Mouse (Mus musculus): Measurements from ENCODE around the gene Ttc27.

Gene Ttc27

GRCm38 (mm10) chr17:74819711-74820110, 102.2 kb downstream of the Ttc27 start:
- H3K27me3 ChIP-seq (ENCODE audit: insufficient read depth, low read length): no peaks in the 10 kb centered on the region
- H3K4me1 ChIP-seq (replicated peaks; ENCODE audit: low read depth, low read length): no peaks in the 10 kb centered on the region
- H3K4me3 ChIP-seq (replicated peaks; ENCODE audit: low read length): no peak overlapping the region
- no peak for TF ChIP-seq CTCF (conservative IDR thresholded peaks at IDR 0.05; ENCODE audit: low read length)
- TF ChIP-seq NANOG (IDR thresholded peaks at IDR 0.05; ENCODE audit: borderline replicate concordance, low read length): no peak
- no peak for TF ChIP-seq POU5F1 (IDR thresholded peaks at IDR 0.05; ENCODE audit: borderline replicate concordance, low read length)
- 0 out of 2 replicates have a peak, but pooled peaks cover 3% of the 10 kb centered on the region for H3K36me3 ChIP-seq (ENCODE audit: insufficient read depth, low read length)
- no peaks in the 10 kb centered on the region for H3K9me3 ChIP-seq (ENCODE audit: low read length)

GRCm38 (mm10) chr17:74830851-74831250, 113.3 kb downstream of the Ttc27 start:
- TF ChIP-seq CTCF (conservative IDR thresholded peaks at IDR 0.05; ENCODE audit: low read length): no peak
- TF ChIP-seq NANOG (IDR thresholded peaks at IDR 0.05; ENCODE audit: borderline replicate concordance, low read length): no peak
- TF ChIP-seq POU5F1 (IDR thresholded peaks at IDR 0.05; ENCODE audit: borderline replicate concordance, low read length): no peak
- H3K36me3 ChIP-seq (ENCODE audit: insufficient read depth, low read length): no peaks in the 10 kb centered on the region
- H3K4me3 ChIP-seq (replicated peaks; ENCODE audit: low read length): no peak overlapping the region
- H3K9me3 ChIP-seq (ENCODE audit: low read length): no peaks in the 10 kb centered on the region
- H3K4me1 ChIP-seq (replicated peaks; ENCODE audit: low read depth, low read length): no peaks in the 10 kb centered on the region
- H3K27me3 ChIP-seq (ENCODE audit: insufficient read depth, low read length): no peaks in the 10 kb centered on the region

- Histone ChIP-seq H3K36me3 (ENCODE audit: insufficient read depth, low read length) (peaks cover 22% of the 10 kb centered on the region), H3K27me3 (ENCODE audit: insufficient read depth, low read length) (no peaks in the 10 kb centered on the region), H3K4me1 (replicated peaks; ENCODE audit: low read depth, low read length) (peaks cover 8% of the 10 kb centered on the region), H3K4me3 (replicated peaks; ENCODE audit: low read length) (no peak overlapping the region), H3K9me3 (ENCODE audit: low read length) (no peaks in the 10 kb centered on the region)
- TF ChIP-seq NANOG (IDR thresholded peaks at IDR 0.05; ENCODE audit: borderline replicate concordance, low read length) (no peak), CTCF (conservative IDR thresholded peaks at IDR 0.05; ENCODE audit: low read length) (no peak), POU5F1 (IDR thresholded peaks at IDR 0.05; ENCODE audit: borderline replicate concordance, low read length) (no peak)
Measured at GRCm38 (mm10) chr17:74841721-74842120, 124.2 kb downstream of the Ttc27 start.

DNA sequence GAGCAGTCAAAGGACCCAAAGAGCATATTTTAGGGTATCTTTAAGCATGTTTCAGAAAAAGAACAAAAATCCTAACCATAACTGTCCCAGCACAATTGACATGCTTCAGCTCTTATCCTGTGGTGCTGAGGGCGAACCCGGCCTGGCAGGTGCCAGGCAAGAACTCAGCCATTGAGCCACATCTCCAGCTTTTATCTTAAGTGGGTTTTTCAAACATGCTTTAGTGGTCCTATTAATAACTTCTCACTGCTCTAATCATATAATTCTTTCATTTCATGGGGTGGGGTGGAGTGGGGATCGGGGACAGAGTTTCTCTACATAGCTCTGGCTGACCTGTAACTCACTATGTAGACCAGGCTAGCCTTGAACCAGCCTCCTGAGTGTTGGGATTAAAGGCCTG, 125.1 kb downstream of the Ttc27 start:
- H3K9me3 ChIP-seq (ENCODE audit: low read length): no peaks in the 10 kb centered on the region
- TF ChIP-seq NANOG (IDR thresholded peaks at IDR 0.05; ENCODE audit: borderline replicate concordance, low read length) (no peak), POU5F1 (IDR thresholded peaks at IDR 0.05; ENCODE audit: borderline replicate concordance, low read length) (no peak), CTCF (conservative IDR thresholded peaks at IDR 0.05; ENCODE audit: low read length) (no peak)

GRCm38 (mm10) chr17:74843486-74843885, 126.0 kb downstream of the Ttc27 start:
- no peak overlapping the region for H3K4me3 ChIP-seq (replicated peaks; ENCODE audit: low read length)

More for the DNA sequence above, 125.1 kb downstream of the Ttc27 start:
- H3K4me1 ChIP-seq (replicated peaks; ENCODE audit: low read depth, low read length): peaks cover 8% of the 10 kb centered on the region
- no peak overlapping the region for H3K4me3 ChIP-seq (replicated peaks; ENCODE audit: low read length)
- H3K36me3 ChIP-seq (ENCODE audit: insufficient read depth, low read length): peaks cover 20% of the 10 kb centered on the region
- H3K27me3 ChIP-seq (ENCODE audit: insufficient read depth, low read length): no peaks in the 10 kb centered on the region

GRCm38 (mm10) chr17:74846031-74846891, 128.7 kb downstream of the Ttc27 start:
- Histone ChIP-seq H3K36me3 (ENCODE audit: insufficient read depth, low read length) (peaks cover 12% of the 10 kb centered on the region), H3K27me3 (ENCODE audit: insufficient read depth, low read length) (no peaks in the 10 kb centered on the region), H3K9me3 (ENCODE audit: low read length) (no peaks in the 10 kb centered on the region), H3K4me1 (replicated peaks; ENCODE audit: low read depth, low read length) (peaks cover 8% of the 10 kb centered on the region), H3K4me3 (replicated peaks; ENCODE audit: low read length) (no peak overlapping the region)
- TF ChIP-seq NANOG (IDR thresholded peaks at IDR 0.05; ENCODE audit: borderline replicate concordance, low read length): no peak
- TF ChIP-seq POU5F1 (IDR thresholded peaks at IDR 0.05; ENCODE audit: borderline replicate concordance, low read length): no peak
- no peak for TF ChIP-seq CTCF (conservative IDR thresholded peaks at IDR 0.05; ENCODE audit: low read length)

More at GRCm38 (mm10) chr17:74843486-74843885, 126.0 kb downstream of the Ttc27 start:
- TF ChIP-seq POU5F1 (IDR thresholded peaks at IDR 0.05; ENCODE audit: borderline replicate concordance, low read length): no peak
- TF ChIP-seq CTCF (conservative IDR thresholded peaks at IDR 0.05; ENCODE audit: low read length): no peak
- no peak for TF ChIP-seq NANOG (IDR thresholded peaks at IDR 0.05; ENCODE audit: borderline replicate concordance, low read length)
- Histone ChIP-seq H3K4me1 (replicated peaks; ENCODE audit: low read depth, low read length) (peaks cover 8% of the 10 kb centered on the region), H3K27me3 (ENCODE audit: insufficient read depth, low read length) (no peaks in the 10 kb centered on the region), H3K9me3 (ENCODE audit: low read length) (no peaks in the 10 kb centered on the region), H3K36me3 (ENCODE audit: insufficient read depth, low read length) (peaks cover 16% of the 10 kb centered on the region)

GRCm38 (mm10) chr17:74850216-74850615, 132.7 kb downstream of the Ttc27 start:
- no peak overlapping the region for H3K4me3 ChIP-seq (replicated peaks; ENCODE audit: low read length)
- no peaks in the 10 kb centered on the region for H3K9me3 ChIP-seq (ENCODE audit: low read length)
- H3K36me3 ChIP-seq (ENCODE audit: insufficient read depth, low read length): peaks cover 14% of the 10 kb centered on the region
- H3K27me3 ChIP-seq (ENCODE audit: insufficient read depth, low read length): no peaks in the 10 kb centered on the region
- H3K4me1 ChIP-seq (replicated peaks; ENCODE audit: low read depth, low read length): peaks cover 8% of the 10 kb centered on the region
- TF ChIP-seq POU5F1 (IDR thresholded peaks at IDR 0.05; ENCODE audit: borderline replicate concordance, low read length) (no peak), NANOG (IDR thresholded peaks at IDR 0.05; ENCODE audit: borderline replicate concordance, low read length) (no peak), CTCF (conservative IDR thresholded peaks at IDR 0.05; ENCODE audit: low read length) (no peak)

GRCm38 (mm10) chr17:74859298-74859697, 141.8 kb downstream of the Ttc27 start:
- H3K4me3 ChIP-seq (replicated peaks; ENCODE audit: low read length): no peak overlapping the region
- peaks cover 68% of the 10 kb centered on the region for H3K36me3 ChIP-seq (ENCODE audit: insufficient read depth, low read length)
- no peaks in the 10 kb centered on the region for H3K27me3 ChIP-seq (ENCODE audit: insufficient read depth, low read length)
- no peak for TF ChIP-seq NANOG (IDR thresholded peaks at IDR 0.05; ENCODE audit: borderline replicate concordance, low read length)
- no peak for TF ChIP-seq CTCF (conservative IDR thresholded peaks at IDR 0.05; ENCODE audit: low read length)
- TF ChIP-seq POU5F1 (IDR thresholded peaks at IDR 0.05; ENCODE audit: borderline replicate concordance, low read length): no peak
- H3K4me1 ChIP-seq (replicated peaks; ENCODE audit: low read depth, low read length): peaks cover 3% of the 10 kb centered on the region; the same call in 1 of the 2 replicates
- H3K9me3 ChIP-seq (ENCODE audit: low read length): no peaks in the 10 kb centered on the region

All from E14TG2a.4 (cell line).